9 mouse cellular contexts compared by ENCODE assay signal in the genomic region with DNA sequence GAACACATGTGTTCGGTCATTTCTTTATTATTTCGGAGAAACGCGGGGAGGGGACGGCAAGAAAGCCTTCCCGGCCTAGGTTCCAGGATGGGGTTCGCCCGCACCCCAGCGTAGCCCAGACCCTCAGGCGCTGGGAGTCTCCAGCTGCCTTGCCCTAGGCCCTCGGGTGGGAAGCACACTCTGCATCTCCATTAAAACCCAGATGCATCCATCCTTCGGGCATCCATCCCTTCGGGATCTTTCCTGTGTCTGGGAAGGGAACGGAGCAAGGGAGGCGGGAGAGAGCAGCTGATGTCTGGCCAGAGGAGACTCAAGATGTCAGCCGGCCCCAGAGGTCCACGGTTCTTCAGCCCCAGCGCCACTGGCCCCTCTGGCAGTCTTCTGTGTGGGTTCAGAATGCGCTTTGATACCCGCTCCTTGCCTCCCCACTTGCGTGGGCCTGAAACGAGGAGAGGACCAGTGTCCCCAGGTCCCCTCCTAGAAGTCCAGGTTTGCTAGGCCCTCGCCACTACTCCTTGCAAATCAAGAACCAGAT. TPM values are rescaled to one million over a fixed set of nuclear protein-coding genes. Genes with fewer than 3 reads are reported as not detected.
DNase-seq lines count a peak whose midpoint lies in the region; ATAC-seq and TF ChIP-seq lines count a peak whose summit lies in the region.
"Had no signal": no experiment of that assay in that cellular context is flagged by ENCODE, and none has a peak within 500 bp of the region (broad histone marks: within the 10 kb centered on the region; RNA-seq: fewer than 3 reads in every experiment).

No protein-coding gene starts in this region.

- H3K9ac ChIP-seq in hindbrain, embryonic 13.5 days = peak overlapping the region; percentile 98

- H3K4me2 ChIP-seq in hindbrain, embryonic 13.5 days = peak overlapping the region; percentile 77

- H3K4me1 ChIP-seq in kidney, adult 2 months (ENCODE audit: control insufficient read depth, insufficient read depth, low read length) = no peaks in the 10 kb centered on the region
- peaks cover 35% of the 10 kb centered on the region for H3K4me1 ChIP-seq in hindbrain, embryonic 13.5 days (replicated peaks)

- H3K4me3 ChIP-seq in kidney, adult 2 months (ENCODE audit: insufficient read depth, low read depth, low read length) = no peak overlapping the region
- peak overlapping the region; percentile 70 for H3K4me3 ChIP-seq in hindbrain, embryonic 13.5 days

- no peaks in the 10 kb centered on the region for H3K9me3 ChIP-seq in hindbrain, embryonic 13.5 days

- no peak for TF ChIP-seq CTCF in kidney, adult 2 months (conservative IDR thresholded peaks at IDR 0.05; ENCODE audit: insufficient read depth, insufficient read length, low read depth, low read length)

- DNase-seq in kidney, postnatal 10 days = peak; percentile 7
- DNase-seq in kidney, adult 2 months = no peak
- peak; percentile 62 to 76 for DNase-seq in cerebellum, postnatal 10 days
- peak; percentile 75 for DNase-seq in neural tube, embryonic 10.5 days (ENCODE audit: extremely low spot score, low spot score)
- no peak for DNase-seq in adrenal gland, adult 18-20 months (ENCODE audit: low spot score in 2 of 2)
- DNase-seq in thymus, postnatal 0 days (ENCODE audit: low spot score) = no peak

- 8% methylated on average over 23 of the region's 23 CpGs for WGBS in kidney, adult 2 months
- WGBS in hindbrain, embryonic 13.5 days = 1% methylated on average over 23 of the region's 23 CpGs

- H3K27ac ChIP-seq in kidney, adult 2 months (ENCODE audit: insufficient read depth, low read depth, low read length) = no peak overlapping the region
- peak overlapping the region; percentile 100 for H3K27ac ChIP-seq in hindbrain, embryonic 13.5 days

- TF ChIP-seq POLR2A in kidney, adult 2 months (IDR thresholded peaks at IDR 0.05; ENCODE audit: low read depth, low read length) = no peak

- H3K27me3 ChIP-seq in kidney, adult 2 months (replicated peaks; ENCODE audit: control insufficient read depth, insufficient read depth, low read length) = peaks cover 6% of the 10 kb centered on the region
- H3K27me3 ChIP-seq in hindbrain, embryonic 13.5 days = peaks cover 21% of the 10 kb centered on the region

- no peaks in the 10 kb centered on the region for H3K36me3 ChIP-seq in kidney, adult 2 months (ENCODE audit: control insufficient read depth, insufficient read depth, low read length)
- no peaks in the 10 kb centered on the region for H3K36me3 ChIP-seq in hindbrain, embryonic 13.5 days

- peak; percentile 36 for ATAC-seq in hindbrain, embryonic 13.5 days (ENCODE audit: low FRiP score)
- no peak for ATAC-seq in CD4-positive, CD25-positive, alpha-beta regulatory T cell, adult 4 months

RNA-seq across cellular contexts. Expression of gene Nhlh2, which starts 2.3 kb away (rescaled TPM):
- polyA plus RNA-seq in kidney, adult 2 months (2012; rRNA removed) = not detected in 2 replicates
- 80.8 and 99.8 TPM in 2 replicates for polyA plus RNA-seq in hindbrain, embryonic 13.5 days (2015; fragmentation: Nextera tagmentation; extraction: Ambion mirVana)
- total RNA-seq in adrenal gland, adult 18-20 months (2021) = not detected
- not detected in 2 replicates for polyA plus RNA-seq in thymus, postnatal 0 days (2015; fragmentation: Nextera tagmentation; extraction: Ambion mirVana)
- polyA plus RNA-seq in CD4-positive, CD25-positive, alpha-beta regulatory T cell, adult 4 months (2017; shearing (Covaris generic)) = not detected
- total RNA-seq: heart, postnatal 14 days had no signal

Comparison
In these comparisons a context has a peak if more than half of its experiments do, and no peak if none do; other contexts are left out.
1. DNase-seq: peak in kidney, postnatal 10 days (single experiment), cerebellum, postnatal 10 days (2 of 2) and neural tube, embryonic 10.5 days (single experiment); none in kidney, adult 2 months (single experiment), adrenal gland, adult 18-20 months (0 of 2) and thymus, postnatal 0 days (single experiment).
2. RNA of gene Nhlh2, which starts 2.3 kb away (polyA plus RNA-seq): 80.8 to 99.8 TPM in hindbrain, embryonic 13.5 days; not detected in kidney, adult 2 months, not detected in thymus, postnatal 0 days and not detected in CD4-positive, CD25-positive, alpha-beta regulatory T cell, adult 4 months; every median in the first group is over 10 times any median in the second.